ENCODE assay signal across 47 mouse cellular contexts in the genomic region with DNA sequence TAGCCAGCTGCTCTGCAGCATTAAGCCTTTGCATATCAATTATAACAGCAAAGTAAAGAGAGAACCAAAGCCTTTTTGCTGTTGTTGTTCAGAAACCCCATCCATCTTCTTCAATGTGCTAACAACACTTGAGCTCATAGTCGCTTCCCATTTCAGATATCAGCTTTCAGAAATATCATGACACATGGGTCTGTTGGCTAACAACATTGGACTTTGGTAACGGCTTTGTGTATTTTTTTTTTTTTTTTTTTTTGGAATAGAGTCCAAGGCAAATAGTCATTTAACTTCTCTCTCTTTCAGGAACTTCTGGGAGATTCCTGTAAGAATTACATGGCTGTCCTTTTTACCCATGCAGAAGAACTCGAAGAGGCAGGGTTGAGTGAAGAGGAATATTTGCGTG. TPM values are rescaled to one million over a fixed set of nuclear protein-coding genes. Genes with fewer than 3 reads are reported as not detected.
"Had no signal": no experiment of that assay in that cellular context is flagged by ENCODE, and none has a peak within 500 bp of the region (broad histone marks: within the 10 kb centered on the region; RNA-seq: fewer than 3 reads in every experiment).

No protein-coding gene starts in this region.

- H3K4me3 ChIP-seq: heart, embryonic 10.5 days; heart, embryonic 12.5 days; heart, embryonic 13.5 days; heart, embryonic 15.5 days; hindbrain, embryonic 10.5 days; hindbrain, embryonic 12.5 days; hindbrain, embryonic 13.5 days; hindbrain, embryonic 15.5 days; intestine, embryonic 15.5 days; kidney, embryonic 15.5 days; left cerebral cortex, adult 2 months had no signal

- H3K4me1 ChIP-seq: heart, embryonic 10.5 days; heart, embryonic 12.5 days; heart, embryonic 13.5 days; heart, embryonic 15.5 days; hindbrain, embryonic 10.5 days; hindbrain, embryonic 12.5 days; hindbrain, embryonic 13.5 days; hindbrain, embryonic 15.5 days; intestine, embryonic 15.5 days; kidney, embryonic 15.5 days had no signal

- ATAC-seq: hindbrain, embryonic 16.5 days; hindbrain, postnatal 0 days; inflammation-experienced regulatory T-cells, adult 6 months; intestine, embryonic 15.5 days; intestine, embryonic 16.5 days; intestine, postnatal 0 days had no signal

- H3K4me2 ChIP-seq: heart, embryonic 11.5 days; heart, embryonic 12.5 days; heart, embryonic 13.5 days; heart, embryonic 15.5 days; hindbrain, embryonic 12.5 days; hindbrain, embryonic 13.5 days; hindbrain, embryonic 14.5 days; hindbrain, embryonic 15.5 days; intestine, embryonic 15.5 days; kidney, embryonic 15.5 days had no signal

- H3K9me3 ChIP-seq: heart, embryonic 10.5 days; heart, embryonic 12.5 days; heart, embryonic 13.5 days; heart, embryonic 15.5 days; hindbrain, embryonic 10.5 days; hindbrain, embryonic 12.5 days; hindbrain, embryonic 13.5 days; hindbrain, embryonic 15.5 days; intestine, embryonic 15.5 days; kidney, embryonic 15.5 days had no signal

- DNase-seq: heart, postnatal 10 days; heart, postnatal 14 days; heart, postnatal 36 days; heart, postnatal 4 days; kidney, adult 11 months; kidney, adult 18-20 months; kidney, adult 2 months; kidney, adult 8-10 months; kidney, adult 9 months; kidney, postnatal 10 days; kidney, postnatal 14 days; kidney, postnatal 25 days; kidney, postnatal 36 days; kidney, postnatal 4 days; layer of hippocampus, adult 9-11 months; layer of hippocampus, postnatal 36 days had no signal

- H3K27me3 ChIP-seq: heart, embryonic 12.5 days; heart, embryonic 13.5 days; heart, embryonic 15.5 days; hindbrain, embryonic 12.5 days; hindbrain, embryonic 13.5 days; hindbrain, embryonic 15.5 days; intestine, embryonic 15.5 days; kidney, embryonic 15.5 days had no signal

- H3K27ac ChIP-seq: heart, embryonic 10.5 days; heart, embryonic 13.5 days; heart, embryonic 15.5 days; hindbrain, embryonic 10.5 days; hindbrain, embryonic 12.5 days; hindbrain, embryonic 13.5 days; hindbrain, embryonic 14.5 days; hindbrain, embryonic 15.5 days; hindbrain, postnatal 0 days; intestine, embryonic 15.5 days; kidney, embryonic 15.5 days; kidney, postnatal 0 days; left cerebral cortex, adult 2 months had no signal

- H3K36me3 ChIP-seq: heart, embryonic 10.5 days; heart, embryonic 12.5 days; heart, embryonic 13.5 days; heart, embryonic 15.5 days; hindbrain, embryonic 10.5 days; hindbrain, embryonic 12.5 days; hindbrain, embryonic 13.5 days; hindbrain, embryonic 15.5 days; intestine, embryonic 15.5 days; kidney, embryonic 15.5 days had no signal

- H3K9ac ChIP-seq: heart, embryonic 12.5 days; heart, embryonic 13.5 days; heart, embryonic 15.5 days; hindbrain, embryonic 12.5 days; hindbrain, embryonic 13.5 days; hindbrain, embryonic 14.5 days; hindbrain, embryonic 15.5 days; intestine, embryonic 15.5 days; kidney, embryonic 15.5 days had no signal

RNA-seq across cellular contexts. Expression of a gene that starts 14.5 kb away (rescaled TPM):
- total RNA-seq: heart, postnatal 10 days; heart, postnatal 14 days; heart, postnatal 25 days; heart, postnatal 36 days; heart, postnatal 4 days; hematopoietic stem cell, adult 5-6 weeks; hindbrain, postnatal 0 days; layer of hippocampus, adult 18-20 months; layer of hippocampus, adult 8-10 months; layer of hippocampus, postnatal 10 days; layer of hippocampus, postnatal 14 days; layer of hippocampus, postnatal 25 days; layer of hippocampus, postnatal 36 days; left cerebral cortex, adult 18-20 months; left cerebral cortex, adult 2 months had no signal
- polyA plus RNA-seq: heart, embryonic 13.5 days; heart, embryonic 14.5 days; heart, embryonic 15.5 days; heart, embryonic 16.5 days; heart, postnatal 0 days; hindbrain, embryonic 10.5 days; hindbrain, embryonic 11.5 days; hindbrain, embryonic 12.5 days; hindbrain, embryonic 13.5 days; hindbrain, embryonic 14.5 days; hindbrain, embryonic 15.5 days; hindbrain, embryonic 16.5 days; hindbrain, postnatal 0 days; inflammation-experienced regulatory T-cells, adult 6 months; kidney, adult 2 months had no signal
